Mouse (Mus musculus): Measurements from ENCODE around the gene Lrrfip2. TPM values are rescaled to one million over a fixed set of nuclear protein-coding genes. Genes with fewer than 3 reads are reported as not detected.

The Lrrfip2 gene
- polyA plus RNA-seq (2012; rRNA removed) = 15.5 and 16.3 TPM in 2 replicates

GRCm38 (mm10) chr9:111117126-111117642, at the start of gene Lrrfip2:
Gene Lrrfip2 (plus strand): TSS chr9:111117592.

GRCm38 (mm10) chr9:111271434-111272160, 154.2 kb downstream of the Lrrfip2 start, which contains the start of the genes Mlh1 and Epm2aip1:
Gene Mlh1 (minus strand): TSS chr9:111271791.
Gene Epm2aip1 (plus strand): TSS chr9:111271929.

Other genes starting within 250 kb of the Lrrfip2 start
- 2.4 and 3.5 TPM in 2 replicates for gene Als2cl, start 237.7 kb upstream of the Lrrfip2 start, polyA plus RNA-seq (2012; rRNA removed)
- gene Tmie, start 237.5 kb upstream of the Lrrfip2 start, polyA plus RNA-seq (2012; rRNA removed) = 0.88 and 1.3 TPM in 2 replicates
- not detected in 2 replicates for gene Fam240a, start 200.7 kb upstream of the Lrrfip2 start, polyA plus RNA-seq (2012; rRNA removed)
- gene Tdgf1, start 171.4 kb upstream of the Lrrfip2 start, polyA plus RNA-seq (2012; rRNA removed) = not detected in 2 replicates
- 0.08 and 0.21 TPM in 2 replicates for gene Lrrc2, start 166.0 kb upstream of the Lrrfip2 start, polyA plus RNA-seq (2012; rRNA removed)
- 23.9 and 28.3 TPM in 2 replicates for gene Rtp3, start 127.0 kb upstream of the Lrrfip2 start, polyA plus RNA-seq (2012; rRNA removed)
- 6.5 and 11.7 TPM in 2 replicates for gene Ltf, start 98.3 kb upstream of the Lrrfip2 start, polyA plus RNA-seq (2012; rRNA removed)
- gene Ccrl2, start 60.1 kb upstream of the Lrrfip2 start, polyA plus RNA-seq (2012; rRNA removed) = 7.4 and 10.1 TPM in 2 replicates
- 17.2 and 17.6 TPM in 2 replicates for gene Mlh1, start 154.2 kb downstream of the Lrrfip2 start, polyA plus RNA-seq (2012; rRNA removed)
- gene Epm2aip1, start 154.3 kb downstream of the Lrrfip2 start, polyA plus RNA-seq (2012; rRNA removed) = 9.0 and 10.0 TPM in 2 replicates
- 0.01 and 0.02 TPM in 2 replicates for gene Trank1, start 194.1 kb downstream of the Lrrfip2 start, polyA plus RNA-seq (2012; rRNA removed)

All from liver, embryonic 14 days (tissue).